18 mouse cellular contexts compared by ENCODE assay signal in genomic region chr15:62958506-62959330, GRCm38 (mm10).
"Had no signal": no experiment of that assay in that cellular context is flagged by ENCODE, and none has a peak within 500 bp of the region (broad histone marks: within the 10 kb centered on the region; RNA-seq: fewer than 3 reads in every experiment).

No protein-coding gene starts in this region.

- H3K27me3 ChIP-seq: lung, embryonic 15.5 days; megakaryocyte, embryonic 14.5 days; midbrain, embryonic 13.5 days; midbrain, embryonic 15.5 days; neural tube, embryonic 13.5 days; neural tube, embryonic 15.5 days had no signal

- H3K4me3 ChIP-seq: lung, embryonic 15.5 days; megakaryocyte, embryonic 14.5 days; midbrain, embryonic 13.5 days; midbrain, embryonic 15.5 days; neural tube, embryonic 13.5 days; neural tube, embryonic 15.5 days had no signal

- H3K9ac ChIP-seq: lung, embryonic 15.5 days; midbrain, embryonic 13.5 days; midbrain, embryonic 15.5 days; neural tube, embryonic 13.5 days; neural tube, embryonic 15.5 days had no signal

- DNase-seq: lung, adult 2 months; lung, postnatal 14 days; lung, postnatal 36 days; retina, postnatal 1 day; right cerebral cortex, adult 18-20 months; right cerebral cortex, postnatal 25 days; right cerebral cortex, postnatal 4 days; spleen, adult 18-20 months; thymus, adult 18-20 months; thymus, postnatal 14 days; thymus, postnatal 36 days had no signal

- H3K4me1 ChIP-seq: megakaryocyte, embryonic 14.5 days; midbrain, embryonic 13.5 days; midbrain, embryonic 15.5 days; neural tube, embryonic 13.5 days; neural tube, embryonic 15.5 days had no signal

- H3K9me3 ChIP-seq: lung, embryonic 15.5 days; megakaryocyte, embryonic 14.5 days; midbrain, embryonic 13.5 days; midbrain, embryonic 15.5 days; neural tube, embryonic 13.5 days; neural tube, embryonic 15.5 days had no signal

- H3K36me3 ChIP-seq: lung, embryonic 15.5 days; midbrain, embryonic 13.5 days; midbrain, embryonic 15.5 days; neural tube, embryonic 13.5 days; neural tube, embryonic 15.5 days had no signal

- H3K27ac ChIP-seq: lung, embryonic 15.5 days; macrophage; midbrain, embryonic 13.5 days; midbrain, embryonic 15.5 days; neural tube, embryonic 13.5 days; neural tube, embryonic 15.5 days had no signal
